Mouse (Mus musculus) layer of hippocampus, postnatal 10 days (tissue): ENCODE results near the gene Adamts18. TPM values are rescaled to one million over a fixed set of nuclear protein-coding genes. Genes with fewer than 3 reads are reported as not detected.

Experiments used
- DNase-seq, 2 experiments: peaks; one replicate each; pipeline ENCODE4 v3.0.0; 2021; ENCODE audit warnings: low spot score in 2 of 2
- total RNA-seq, 2 experiments: library from RNA; stranded (reverse); gene quantifications; 2 replicates each; pipeline ENCODE4 v1.2.3; 2021

The Adamts18 gene
- total RNA-seq, 2 experiments from 2014 or later: 9.6 to 11.2 TPM

- DNase-seq: no peak
Observed at GRCm38 (mm10) chr8:113763592-113764355, 84.8 kb downstream of the Adamts18 start.

- no peak for DNase-seq
Observed at GRCm38 (mm10) chr8:113762101-113762500, 86.4 kb downstream of the Adamts18 start.

GRCm38 (mm10) chr8:113755866-113756265 lies 92.7 kb downstream of the Adamts18 start:
- DNase-seq: no peak

GRCm38 (mm10) chr8:113753153-113753552 lies 95.4 kb downstream of the Adamts18 start:
- no peak for DNase-seq

- DNase-seq: no peak
Observed at GRCm38 (mm10) chr8:113752349-113752748, 96.2 kb downstream of the Adamts18 start.

GRCm38 (mm10) chr8:113735496-113736060 lies 113.0 kb downstream of the Adamts18 start:
- no peak for DNase-seq

GRCm38 (mm10) chr8:113725331-113725730 lies 123.2 kb downstream of the Adamts18 start:
- no peak for DNase-seq

- no peak for DNase-seq
Observed at GRCm38 (mm10) chr8:113723873-113724538, 124.5 kb downstream of the Adamts18 start.

- DNase-seq: peak; percentile 11 to 16
Observed at GRCm38 (mm10) chr8:113721459-113721858, 127.1 kb downstream of the Adamts18 start.

- peak in 1 of 2 experiments; percentile 15 for DNase-seq
Observed at GRCm38 (mm10) chr8:113704968-113705367, 143.6 kb downstream of the Adamts18 start.

- peak; percentile 28 to 46 for DNase-seq
Observed at GRCm38 (mm10) chr8:113691622-113692343, 156.8 kb downstream of the Adamts18 start.

GRCm38 (mm10) chr8:113688543-113688915 lies 160.0 kb downstream of the Adamts18 start:
- DNase-seq: no peak

- DNase-seq: peak; percentile 37 to 40
Observed at GRCm38 (mm10) chr8:113687889-113688542, 160.5 kb downstream of the Adamts18 start.

GRCm38 (mm10) chr8:113679361-113679760 lies 169.2 kb downstream of the Adamts18 start:
- DNase-seq: no peak

GRCm38 (mm10) chr8:113676811-113677210 lies 171.7 kb downstream of the Adamts18 start:
- no peak for DNase-seq

- DNase-seq: no peak
Observed at GRCm38 (mm10) chr8:113675281-113675680, 173.3 kb downstream of the Adamts18 start.

- no peak for DNase-seq
Observed at GRCm38 (mm10) chr8:113674611-113675010, 173.9 kb downstream of the Adamts18 start.

- DNase-seq: no peak
Observed at GRCm38 (mm10) chr8:113673300-113673699, 175.2 kb downstream of the Adamts18 start.

GRCm38 (mm10) chr8:113672599-113673255 lies 175.8 kb downstream of the Adamts18 start:
- DNase-seq: no peak

GRCm38 (mm10) chr8:113669924-113670323 lies 178.6 kb downstream of the Adamts18 start:
- no peak for DNase-seq
